Mouse (Mus musculus) layer of hippocampus, postnatal 25 days (tissue): Measurements from ENCODE around the gene Sh2d6. TPM values are rescaled to one million over a fixed set of nuclear protein-coding genes. Genes with fewer than 3 reads are reported as not detected.
"Not testable (repeated sequence)": the region's sequence is repeated elsewhere in the genome, so short reads cannot be mapped to it uniquely, and the experiment has no call there.

ENCODE experiments used
- DNase-seq, 2 experiments: peaks; one replicate each; pipeline ENCODE4 v3.0.0; 2022; ENCODE audit warnings: mixed read lengths in 2 of 2, low spot score in 1 of 2; ENCODE audit errors: extremely low spot score in 1 of 2
- total RNA-seq, 2 experiments: library from RNA; stranded (reverse); gene quantifications; 2 replicates each; pipeline ENCODE4 v1.2.3; 2021

Gene Sh2d6
- total RNA-seq, 2 experiments from 2014 or later: 0.62 to 1.3 TPM

- no peak for DNase-seq
These were observed 16.5 kb upstream of the Sh2d6 start for GRCm38 (mm10) chr6:72537998-72538500.

GRCm38 (mm10) chr6:72535165-72535564, 13.7 kb upstream of the Sh2d6 start:
- DNase-seq: peak; percentile 70 to 89

- DNase-seq: peak; percentile 57 to 72
These were observed 12.7 kb upstream of the Sh2d6 start for GRCm38 (mm10) chr6:72534035-72534809.

- not testable (repeated sequence) for DNase-seq
These were observed 12.0 kb upstream of the Sh2d6 start for GRCm38 (mm10) chr6:72533555-72533954.

- no peak for DNase-seq
These were observed 11.1 kb upstream of the Sh2d6 start for GRCm38 (mm10) chr6:72532580-72532979.

GRCm38 (mm10) chr6:72528410-72529151, 7.1 kb upstream of the Sh2d6 start:
- DNase-seq: no peak

GRCm38 (mm10) chr6:72527070-72527469, 5.6 kb upstream of the Sh2d6 start:
- no peak for DNase-seq

GRCm38 (mm10) chr6:72524160-72524559, 2.7 kb upstream of the Sh2d6 start:
- DNase-seq: no peak

- no peak for DNase-seq
These were observed 1.7 kb upstream of the Sh2d6 start for GRCm38 (mm10) chr6:72523222-72523621.

- no peak for DNase-seq
These were observed 781 bp upstream of the Sh2d6 start for GRCm38 (mm10) chr6:72522288-72522687.

- DNase-seq: no peak
These were observed 603 bp downstream of the Sh2d6 start for GRCm38 (mm10) chr6:72520904-72521303.

- peak; percentile 36 to 48 for DNase-seq
These were observed 1.4 kb downstream of the Sh2d6 start for GRCm38 (mm10) chr6:72519892-72520663.

GRCm38 (mm10) chr6:72519303-72519702, 2.2 kb downstream of the Sh2d6 start:
- DNase-seq: no peak

GRCm38 (mm10) chr6:72518842-72519241, 2.7 kb downstream of the Sh2d6 start:
- DNase-seq: no peak

- DNase-seq: no peak
These were observed 5.9 kb downstream of the Sh2d6 start for GRCm38 (mm10) chr6:72515644-72516043.

GRCm38 (mm10) chr6:72513071-72513440, 8.5 kb downstream of the Sh2d6 start:
- no peak for DNase-seq

- DNase-seq: peak; percentile 69 to 76
These were observed 9.0 kb downstream of the Sh2d6 start for GRCm38 (mm10) chr6:72512386-72513070.

- no peak for DNase-seq
These were observed 10.7 kb downstream of the Sh2d6 start for GRCm38 (mm10) chr6:72510686-72511421.

- DNase-seq: no peak
These were observed 11.6 kb downstream of the Sh2d6 start for GRCm38 (mm10) chr6:72509872-72510435.
